Mouse (Mus musculus) intestine, embryonic 15.5 days (tissue): ENCODE measurements around the gene Ttn. TPM values are rescaled to one million over a fixed set of nuclear protein-coding genes. Genes with fewer than 3 reads are reported as not detected.
A peak's percentile ranks its signal among the peaks of the same experiment; 100 is the strongest.

Experiments used
- ATAC-seq: fragments of 200-750 bp; cut with Nextera tagmentation; 2 replicates; pipeline ENCODE4 v1.8.0; 2017; ENCODE audit warnings: moderate TSS enrichment, moderate library complexity
- H3K27ac ChIP-seq: fragments of 300-500 bp; sonication (generic); 2 replicates; pipeline ENCODE4 v1.5.1; 2015; ENCODE audit warnings: mild to moderate bottlenecking, inconsistent platforms
- H3K27me3 ChIP-seq: fragments of 300-500 bp; sonication (generic); replicated peaks from 2 replicates; pipeline ENCODE4 v1.6.1; 2015; ENCODE audit warnings: inconsistent platforms
- H3K36me3 ChIP-seq: fragments of 300-500 bp; sonication (generic); 2 replicates; pipeline ENCODE4 v1.6.1; 2015; ENCODE audit warnings: inconsistent platforms
- H3K4me1 ChIP-seq: fragments of 300-500 bp; sonication (generic); replicated peaks from 2 replicates; pipeline ENCODE4 v1.6.1; 2015; ENCODE audit warnings: inconsistent platforms
- H3K4me2 ChIP-seq: fragments of 300-500 bp; sonication (generic); replicated peaks from 2 replicates; pipeline ENCODE4 v1.6.1; 2015; ENCODE audit warnings: mild to moderate bottlenecking, inconsistent platforms
- H3K4me3 ChIP-seq: fragments of 300-500 bp; sonication (generic); replicated peaks from 2 replicates; pipeline ENCODE4 v1.5.1; 2015; ENCODE audit warnings: inconsistent platforms
- H3K9ac ChIP-seq: fragments of 300-500 bp; sonication (generic); 2 replicates; pipeline ENCODE4 v1.6.1; 2015; ENCODE audit warnings: inconsistent platforms
- H3K9me3 ChIP-seq: fragments of 300-500 bp; sonication (generic); 2 replicates; pipeline ENCODE4 v1.6.1; 2016; ENCODE audit warnings: inconsistent platforms
- whole genome bisulfite sequencing: fragments of 180-500 bp; shearing (Covaris S2); methylation state at CpG from one replicate; pipeline ENCODE4 v1.1.7; 2015; 5-methylcytosine and 5-hydroxymethylcytosine counted together
- polyA plus RNA-seq: library from polyadenylated mRNA; unstranded; fragments of >200 nt; fragmentation: Nextera tagmentation; extraction: Ambion mirVana; gene quantifications from 2 replicates; pipeline ENCODE4 v1.2.1, GENCODE M21; 2015

The Ttn gene
- polyA plus RNA-seq, 1 experiment from 2014 or later: 1.3 TPM

GRCm38 (mm10) chr2:76749341-76750110, 232.8 kb downstream of the Ttn start:
- H3K36me3 ChIP-seq: no peaks in the 10 kb centered on the region
- no peaks in the 10 kb centered on the region for H3K4me1 ChIP-seq
- no peak overlapping the region for H3K4me3 ChIP-seq
- WGBS: 94% methylated on average over 21 of the region's 21 CpGs
- H3K4me2 ChIP-seq: no peak overlapping the region
- H3K9ac ChIP-seq: no peak overlapping the region
- no peak overlapping the region for H3K27ac ChIP-seq
- ATAC-seq: no peak
- H3K9me3 ChIP-seq: no peaks in the 10 kb centered on the region
- H3K27me3 ChIP-seq: no peaks in the 10 kb centered on the region

- Histone ChIP-seq H3K36me3 (no peaks in the 10 kb centered on the region), H3K9ac (no peak overlapping the region), H3K27ac (no peak overlapping the region), H3K4me2 (no peak overlapping the region), H3K4me1 (no peaks in the 10 kb centered on the region), H3K4me3 (no peak overlapping the region), H3K27me3 (no peaks in the 10 kb centered on the region), H3K9me3 (no peaks in the 10 kb centered on the region)
- ATAC-seq: no peak
- 92% methylated on average over 14 of the region's 14 CpGs for WGBS
Observed at GRCm38 (mm10) chr2:76748696-76749095, 233.7 kb downstream of the Ttn start.

GRCm38 (mm10) chr2:76719650-76720049, 262.7 kb downstream of the Ttn start:
- WGBS: 94% methylated on average over 14 of the region's 14 CpGs
- no peak overlapping the region for H3K4me3 ChIP-seq
- H3K9me3 ChIP-seq: no peaks in the 10 kb centered on the region
- H3K4me1 ChIP-seq: no peaks in the 10 kb centered on the region
- H3K9ac ChIP-seq: no peak overlapping the region
- no peak for ATAC-seq
- no peaks in the 10 kb centered on the region for H3K27me3 ChIP-seq
- H3K4me2 ChIP-seq: no peak overlapping the region
- H3K27ac ChIP-seq: no peak overlapping the region
- no peaks in the 10 kb centered on the region for H3K36me3 ChIP-seq

- H3K9ac ChIP-seq: no peak overlapping the region
- H3K4me1 ChIP-seq: no peaks in the 10 kb centered on the region
- no peak for ATAC-seq
- 0 out of 2 replicates have a peak, but pooled peaks cover 3% of the 10 kb centered on the region for H3K9me3 ChIP-seq
- no peaks in the 10 kb centered on the region for H3K27me3 ChIP-seq
- no peak overlapping the region for H3K4me3 ChIP-seq
- WGBS: 69% methylated on average over 8 of the region's 8 CpGs
- H3K4me2 ChIP-seq: no peak overlapping the region
- no peak overlapping the region for H3K27ac ChIP-seq
- H3K36me3 ChIP-seq: no peaks in the 10 kb centered on the region
Observed at GRCm38 (mm10) chr2:76714984-76715383, 267.4 kb downstream of the Ttn start.

GRCm38 (mm10) chr2:76708512-76708911, 273.8 kb downstream of the Ttn start:
- ATAC-seq: no peak
- no peaks in the 10 kb centered on the region for H3K4me1 ChIP-seq
- H3K9ac ChIP-seq: no peak overlapping the region
- H3K9me3 ChIP-seq: peaks cover 3% of the 10 kb centered on the region; the same call in 1 of the 2 replicates
- no peaks in the 10 kb centered on the region for H3K27me3 ChIP-seq
- H3K4me3 ChIP-seq: no peak overlapping the region
- H3K36me3 ChIP-seq: peaks cover 4% of the 10 kb centered on the region; the same call in 1 of the 2 replicates
- no peak overlapping the region for H3K27ac ChIP-seq
- no peak overlapping the region for H3K4me2 ChIP-seq
- 86% methylated on average over 3 of the region's 3 CpGs for whole genome bisulfite sequencing

- no peak overlapping the region for H3K4me2 ChIP-seq
- no peak overlapping the region for H3K27ac ChIP-seq
- no peak overlapping the region for H3K9ac ChIP-seq
- peaks cover 4% of the 10 kb centered on the region; the same call in 1 of the 2 replicates for H3K36me3 ChIP-seq
- H3K4me1 ChIP-seq: no peaks in the 10 kb centered on the region
- H3K9me3 ChIP-seq: no peaks in the 10 kb centered on the region; the same call in 1 of the 2 replicates
- no peak overlapping the region for H3K4me3 ChIP-seq
- ATAC-seq: no peak
- no peaks in the 10 kb centered on the region for H3K27me3 ChIP-seq
- WGBS: 88% methylated on average over 13 of the region's 13 CpGs
Observed at GRCm38 (mm10) chr2:76705655-76706054, 276.7 kb downstream of the Ttn start.

- no peak for ATAC-seq
- no peak overlapping the region for H3K27ac ChIP-seq
- no peak overlapping the region for H3K9ac ChIP-seq
- H3K9me3 ChIP-seq: no peaks in the 10 kb centered on the region
- H3K4me2 ChIP-seq: no peak overlapping the region
- no peak overlapping the region for H3K4me3 ChIP-seq
- H3K27me3 ChIP-seq: no peaks in the 10 kb centered on the region
- 82% methylated on average over 5 of the region's 5 CpGs for whole genome bisulfite sequencing
- no peaks in the 10 kb centered on the region for H3K4me1 ChIP-seq
- H3K36me3 ChIP-seq: no peaks in the 10 kb centered on the region
Observed at GRCm38 (mm10) chr2:76702751-76703150, 279.6 kb downstream of the Ttn start.

GRCm38 (mm10) chr2:76702188-76702587, 280.2 kb downstream of the Ttn start:
- H3K27me3 ChIP-seq: no peaks in the 10 kb centered on the region
- H3K9ac ChIP-seq: no peak overlapping the region
- H3K4me1 ChIP-seq: no peaks in the 10 kb centered on the region
- 83% methylated on average over 3 of the region's 3 CpGs for WGBS
- ATAC-seq: no peak
- H3K4me3 ChIP-seq: no peak overlapping the region
- H3K4me2 ChIP-seq: no peak overlapping the region
- H3K36me3 ChIP-seq: no peaks in the 10 kb centered on the region
- H3K27ac ChIP-seq: no peak overlapping the region
- H3K9me3 ChIP-seq: no peaks in the 10 kb centered on the region

- Histone ChIP-seq H3K27ac (no peak overlapping the region), H3K9me3 (no peaks in the 10 kb centered on the region), H3K4me1 (no peaks in the 10 kb centered on the region), H3K4me3 (no peak overlapping the region), H3K27me3 (no peaks in the 10 kb centered on the region), H3K4me2 (no peak overlapping the region), H3K9ac (no peak overlapping the region), H3K36me3 (peaks cover 14% of the 10 kb centered on the region; the same call in 1 of the 2 replicates)
- ATAC-seq: no peak
- WGBS: 83% methylated on average over 6 of the region's 6 CpGs
Observed at GRCm38 (mm10) chr2:76695290-76695689, 287.1 kb downstream of the Ttn start.

- 89% methylated on average over 5 of the region's 5 CpGs for WGBS
- no peak overlapping the region for H3K27ac ChIP-seq
- H3K4me1 ChIP-seq: no peaks in the 10 kb centered on the region
- H3K9me3 ChIP-seq: no peaks in the 10 kb centered on the region
- H3K4me2 ChIP-seq: no peak overlapping the region
- H3K4me3 ChIP-seq: no peak overlapping the region
- no peaks in the 10 kb centered on the region for H3K27me3 ChIP-seq
- peaks cover 14% of the 10 kb centered on the region for H3K36me3 ChIP-seq
- ATAC-seq: no peak
- H3K9ac ChIP-seq: no peak overlapping the region
Observed at GRCm38 (mm10) chr2:76693765-76694164, 288.6 kb downstream of the Ttn start.

- no peak for ATAC-seq
Observed at GRCm38 (mm10) chr2:76690436-76691204, 291.7 kb downstream of the Ttn start.

GRCm38 (mm10) chr2:76688162-76688561, 294.2 kb downstream of the Ttn start:
- H3K4me1 ChIP-seq: no peaks in the 10 kb centered on the region
- peaks cover 35% of the 10 kb centered on the region for H3K36me3 ChIP-seq
- 49% methylated on average over 7 of the region's 7 CpGs for WGBS
- ATAC-seq: peak; percentile 31; the same call in 1 of the 2 replicates
- H3K27me3 ChIP-seq: no peaks in the 10 kb centered on the region
- no peak overlapping the region for H3K27ac ChIP-seq
- H3K4me3 ChIP-seq: no peak overlapping the region
- no peaks in the 10 kb centered on the region for H3K9me3 ChIP-seq
- H3K9ac ChIP-seq: no peak overlapping the region
- H3K4me2 ChIP-seq: no peak overlapping the region

More at GRCm38 (mm10) chr2:76690436-76691204, 291.7 kb downstream of the Ttn start:
- H3K4me3 ChIP-seq: no peak overlapping the region
- no peak overlapping the region for H3K9ac ChIP-seq
- 80% methylated on average over 12 of the region's 12 CpGs for WGBS
- no peaks in the 10 kb centered on the region for H3K4me1 ChIP-seq
- H3K27ac ChIP-seq: no peak overlapping the region
- no peak overlapping the region for H3K4me2 ChIP-seq
- no peaks in the 10 kb centered on the region for H3K27me3 ChIP-seq
- peaks cover 29% of the 10 kb centered on the region for H3K36me3 ChIP-seq
- no peaks in the 10 kb centered on the region for H3K9me3 ChIP-seq
